Mouse (Mus musculus): ENCODE measurements at regions not wholly inside any gene's neighbourhood (a gene's known extent, or its start where the extent isn't known, plus 50 kb on each side); places are given as distances from the start of the nearest gene placed in this dataset.

- Histone ChIP-seq H3K4me3 (replicated peaks; ENCODE audit: control insufficient read depth, low read depth, low read length) (no peak overlapping the region), H3K27ac (ENCODE audit: control insufficient read depth, insufficient read depth, low read depth, low read length, poor library complexity) (no peak overlapping the region), H3K4me1 (ENCODE audit: control insufficient read depth, insufficient read depth, low read length) (no peaks in the 10 kb centered on the region)
- TF ChIP-seq POLR2A (IDR thresholded peaks at IDR 0.05; ENCODE audit: borderline replicate concordance, control insufficient read depth, low read depth, low read length) (no peak), CTCF (IDR thresholded peaks at IDR 0.05; ENCODE audit: control insufficient read depth, insufficient read depth, low read length) (no peak)
- WGBS = 75% methylated on average over 8 of the region's 8 CpGs
Measured at GRCm38 (mm10) chr19:60148313-60148965, 78.1 kb downstream of the Fam204a start.

GRCm38 (mm10) chr19:60146451-60147190 lies 79.9 kb downstream of the Fam204a start:
- TF ChIP-seq CTCF (IDR thresholded peaks at IDR 0.05; ENCODE audit: control insufficient read depth, insufficient read depth, low read length) (no peak), POLR2A (IDR thresholded peaks at IDR 0.05; ENCODE audit: borderline replicate concordance, control insufficient read depth, low read depth, low read length) (no peak)
- 68% methylated on average over 10 of the region's 10 CpGs for WGBS
- no peak overlapping the region for H3K27ac ChIP-seq (ENCODE audit: control insufficient read depth, insufficient read depth, low read depth, low read length, poor library complexity)
- H3K4me1 ChIP-seq (ENCODE audit: control insufficient read depth, insufficient read depth, low read length) = no peaks in the 10 kb centered on the region
- H3K4me3 ChIP-seq (replicated peaks; ENCODE audit: control insufficient read depth, low read depth, low read length) = no peak overlapping the region

- TF ChIP-seq POLR2A (IDR thresholded peaks at IDR 0.05; ENCODE audit: borderline replicate concordance, control insufficient read depth, low read depth, low read length) = no peak
- no peak for TF ChIP-seq CTCF (IDR thresholded peaks at IDR 0.05; ENCODE audit: control insufficient read depth, insufficient read depth, low read length)
- H3K4me3 ChIP-seq (replicated peaks; ENCODE audit: control insufficient read depth, low read depth, low read length) = no peak overlapping the region
- no peaks in the 10 kb centered on the region for H3K4me1 ChIP-seq (ENCODE audit: control insufficient read depth, insufficient read depth, low read length)
- WGBS = 87% methylated on average over 5 of the region's 5 CpGs
- H3K27ac ChIP-seq (ENCODE audit: control insufficient read depth, insufficient read depth, low read depth, low read length, poor library complexity) = no peak overlapping the region
Measured at GRCm38 (mm10) chr19:60145242-60145641, 81.3 kb downstream of the Fam204a start.

- Histone ChIP-seq H3K4me3 (replicated peaks; ENCODE audit: control insufficient read depth, low read depth, low read length) (no peak overlapping the region), H3K4me1 (ENCODE audit: control insufficient read depth, insufficient read depth, low read length) (no peaks in the 10 kb centered on the region), H3K27ac (ENCODE audit: control insufficient read depth, insufficient read depth, low read depth, low read length, poor library complexity) (no peak overlapping the region)
- TF ChIP-seq CTCF (IDR thresholded peaks at IDR 0.05; ENCODE audit: control insufficient read depth, insufficient read depth, low read length) = peak; percentile 92
- TF ChIP-seq POLR2A (IDR thresholded peaks at IDR 0.05; ENCODE audit: borderline replicate concordance, control insufficient read depth, low read depth, low read length) = no peak
- 2% methylated on average over 20 of the region's 20 CpGs for WGBS
Measured at GRCm38 (mm10) chr19:60144336-60144989, 82.0 kb downstream of the Fam204a start.

- TF ChIP-seq POLR2A (IDR thresholded peaks at IDR 0.05; ENCODE audit: borderline replicate concordance, control insufficient read depth, low read depth, low read length) = no peak
- no peak for TF ChIP-seq CTCF (IDR thresholded peaks at IDR 0.05; ENCODE audit: control insufficient read depth, insufficient read depth, low read length)
- Histone ChIP-seq H3K27ac (ENCODE audit: control insufficient read depth, insufficient read depth, low read depth, low read length, poor library complexity) (no peak overlapping the region), H3K4me3 (replicated peaks; ENCODE audit: control insufficient read depth, low read depth, low read length) (no peak overlapping the region), H3K4me1 (ENCODE audit: control insufficient read depth, insufficient read depth, low read length) (no peaks in the 10 kb centered on the region)
- 69% methylated on average over 2 of the region's 2 CpGs for WGBS
Measured at GRCm38 (mm10) chr19:60138881-60139280, 87.6 kb downstream of the Fam204a start.

- H3K4me1 ChIP-seq (ENCODE audit: control insufficient read depth, insufficient read depth, low read length) = no peaks in the 10 kb centered on the region
- whole genome bisulfite sequencing = 76% methylated on average over 1 of the region's 1 CpGs
Measured at GRCm38 (mm10) chr19:60136491-60136890, 90.0 kb downstream of the Fam204a start.

GRCm38 (mm10) chr19:60134447-60135328 lies 91.8 kb downstream of the Fam204a start:
- TF ChIP-seq POLR2A (IDR thresholded peaks at IDR 0.05; ENCODE audit: borderline replicate concordance, control insufficient read depth, low read depth, low read length) (no peak), CTCF (IDR thresholded peaks at IDR 0.05; ENCODE audit: control insufficient read depth, insufficient read depth, low read length) (no peak)
- H3K4me1 ChIP-seq (ENCODE audit: control insufficient read depth, insufficient read depth, low read length) = no peaks in the 10 kb centered on the region
- WGBS = 67% methylated on average over 4 of the region's 4 CpGs
- H3K4me3 ChIP-seq (replicated peaks; ENCODE audit: control insufficient read depth, low read depth, low read length) = no peak overlapping the region
- no peak overlapping the region for H3K27ac ChIP-seq (ENCODE audit: control insufficient read depth, insufficient read depth, low read depth, low read length, poor library complexity)

More at GRCm38 (mm10) chr19:60136491-60136890, 90.0 kb downstream of the Fam204a start:
- Histone ChIP-seq H3K4me3 (replicated peaks; ENCODE audit: control insufficient read depth, low read depth, low read length) (no peak overlapping the region), H3K27ac (ENCODE audit: control insufficient read depth, insufficient read depth, low read depth, low read length, poor library complexity) (no peak overlapping the region)
- TF ChIP-seq POLR2A (IDR thresholded peaks at IDR 0.05; ENCODE audit: borderline replicate concordance, control insufficient read depth, low read depth, low read length) = no peak
- no peak for TF ChIP-seq CTCF (IDR thresholded peaks at IDR 0.05; ENCODE audit: control insufficient read depth, insufficient read depth, low read length)
